Mouse (Mus musculus) limb, embryonic 11.5 days (tissue): Measurements from ENCODE around the gene Thumpd3. TPM values are rescaled to one million over a fixed set of nuclear protein-coding genes. Genes with fewer than 3 reads are reported as not detected.
A peak's percentile ranks its signal among the peaks of the same experiment; 100 is the strongest.

ENCODE experiments used
- ATAC-seq: fragments of 200-750 bp; cut with Nextera tagmentation; 2 replicates; pipeline ENCODE4 v1.8.0; 2017; ENCODE audit warnings: low read depth; ENCODE audit not compliant: insufficient number of reproducible peaks, low FRiP score, low TSS enrichment
- DNase-seq: peaks from one replicate; pipeline ENCODE4 v3.0.0-alpha.2; 2015; ENCODE audit warnings: low spot score
- H3K27ac ChIP-seq: fragments of 300-500 bp; sonication (generic); replicated peaks from 2 replicates; pipeline ENCODE4 v1.5.1; 2014; ENCODE audit warnings: low read depth, mild to moderate bottlenecking, low read length
- H3K27me3 ChIP-seq: fragments of 300-500 bp; sonication (generic); 2 replicates; pipeline ENCODE4 v1.6.1; 2014; ENCODE audit warnings: mild to moderate bottlenecking, low read length, mixed read lengths; ENCODE audit not compliant: control insufficient read depth, insufficient read depth
- H3K36me3 ChIP-seq: fragments of 300-500 bp; sonication (generic); 2 replicates; pipeline ENCODE4 v1.6.1; 2014; ENCODE audit warnings: mild to moderate bottlenecking, low read length, moderate library complexity, mixed read lengths; ENCODE audit not compliant: control insufficient read depth, insufficient read depth
- H3K4me1 ChIP-seq: fragments of 300-500 bp; sonication (generic); 2 replicates; pipeline ENCODE4 v1.6.1; 2014; ENCODE audit warnings: low read length, mixed read lengths; ENCODE audit not compliant: control insufficient read depth, insufficient read depth
- H3K4me2 ChIP-seq: fragments of 300-500 bp; sonication (generic); 2 replicates; pipeline ENCODE4 v1.6.1; 2014; ENCODE audit warnings: low read depth, mild to moderate bottlenecking, moderate library complexity; ENCODE audit not compliant: severe bottlenecking
- H3K4me3 ChIP-seq: fragments of 300-500 bp; sonication (generic); 2 replicates; pipeline ENCODE4 v1.5.1; 2014; ENCODE audit warnings: low read depth, low read length
- H3K9ac ChIP-seq: fragments of 300-500 bp; sonication (generic); 2 replicates; pipeline ENCODE4 v1.6.1; 2014; ENCODE audit warnings: mild to moderate bottlenecking, low read length
- H3K9me3 ChIP-seq: fragments of 300-500 bp; sonication (generic); 2 replicates; pipeline ENCODE4 v1.6.1; 2016; ENCODE audit warnings: low read length; ENCODE audit not compliant: control insufficient read depth
- WGBS: fragments of 180-500 bp; shearing (Covaris S2); extraction: QIAGEN DNeasy Blood & Tissue Kit; methylation state at CpG from one replicate; pipeline ENCODE4 v1.1.7; 2014; 5-methylcytosine and 5-hydroxymethylcytosine counted together
- polyA plus RNA-seq: library from polyadenylated mRNA; unstranded; fragments of >200 nt; fragmentation: Nextera tagmentation; extraction: Ambion mirVana; gene quantifications from 2 replicates; pipeline ENCODE4 v1.2.1, GENCODE M21; 2014

Thumpd3 gene
- 40.9 and 42.4 TPM in 2 replicates for polyA plus RNA-seq

DNA sequence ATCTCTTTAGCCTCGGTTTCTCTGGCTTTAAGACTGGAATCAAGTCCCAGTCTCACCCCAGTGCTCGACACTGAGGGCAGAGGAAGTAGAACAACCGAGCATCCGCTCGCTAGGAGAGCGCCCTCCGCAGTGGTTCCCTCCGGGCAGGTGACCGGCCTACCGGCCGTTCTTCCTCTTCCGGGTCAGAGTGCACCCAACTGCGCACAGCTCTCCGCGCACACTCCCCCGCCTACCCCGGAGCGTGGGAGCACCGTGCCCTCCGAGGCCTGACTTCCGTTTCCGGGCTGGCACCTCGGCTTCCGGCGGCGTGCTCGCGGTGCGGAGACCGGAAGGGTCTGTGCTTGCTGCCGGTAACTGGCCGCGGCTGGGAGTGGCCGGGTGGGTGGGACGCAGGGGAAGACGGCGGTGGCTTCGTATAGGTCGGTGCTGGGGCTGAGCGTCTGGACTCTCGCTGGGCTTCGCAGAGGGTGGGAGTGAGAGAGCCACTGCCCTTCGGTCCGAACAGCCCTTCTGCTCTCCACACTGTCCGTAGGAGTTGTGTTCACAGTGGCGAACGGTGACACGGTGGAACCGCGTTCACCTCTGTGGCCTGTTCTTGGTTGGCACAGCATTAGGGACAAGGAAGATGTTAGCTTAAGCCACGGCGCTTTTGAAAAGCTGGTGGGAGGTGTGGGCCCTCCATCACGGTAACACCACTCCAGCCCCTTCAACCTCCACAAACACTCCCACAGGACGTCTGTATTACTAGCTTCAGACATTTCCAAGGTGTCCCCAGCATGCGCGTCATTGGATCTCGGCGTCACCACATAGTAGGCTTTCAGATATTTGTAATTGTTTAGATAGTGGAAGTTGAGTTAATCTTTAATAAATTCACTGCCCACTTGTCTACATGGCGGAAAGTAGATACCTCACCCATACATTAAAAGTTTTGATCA is at the start of gene Thumpd3:
Gene Thumpd3, plus strand, starts transcription at position 185 of the 935 bp plus-strand sequence.
- Histone ChIP-seq H3K9me3 (no peaks in the 10 kb centered on the region), H3K4me1 (peaks cover 3% of the 10 kb centered on the region; the same call in 1 of the 2 replicates), H3K36me3 (0 out of 2 replicates have a peak, but pooled peaks cover 6% of the 10 kb centered on the region), H3K27me3 (no peaks in the 10 kb centered on the region), H3K4me3 (peak within 1 kb of the TSS; percentile 63), H3K27ac (peak within 1 kb of the TSS; percentile 75), H3K4me2 (peak within 1 kb of the TSS; percentile 88), H3K9ac (peak within 1 kb of the TSS; percentile 75)
- under 1% methylated on average over 59 of the region's 59 CpGs for WGBS
- ATAC-seq (peak; percentile 99), DNase-seq (peak; percentile 99)

DNA sequence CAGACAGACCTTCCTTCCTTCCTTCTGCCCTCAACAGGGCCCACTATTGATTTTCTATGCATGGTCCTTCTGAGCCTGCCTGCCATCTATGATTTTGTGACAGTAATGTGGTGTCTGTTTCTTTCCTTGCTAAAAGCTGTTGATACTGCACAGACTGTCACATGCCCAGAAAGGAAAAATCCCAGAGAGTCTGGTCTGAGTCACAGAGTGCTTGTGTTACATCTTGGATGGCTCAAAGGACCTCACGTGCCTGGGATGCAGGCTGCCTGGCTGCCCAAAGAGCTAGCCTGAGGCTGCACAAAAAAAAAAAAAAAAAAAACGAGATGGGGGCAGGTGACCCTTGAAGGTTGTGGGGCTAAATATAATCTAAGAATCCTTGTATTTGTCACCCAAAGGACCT is 46.8 kb upstream of the Thumpd3 start:
- Histone ChIP-seq H3K4me1 (no peaks in the 10 kb centered on the region), H3K36me3 (no peaks in the 10 kb centered on the region), H3K27me3 (no peaks in the 10 kb centered on the region), H3K9me3 (no peaks in the 10 kb centered on the region), H3K9ac (no peak overlapping the region), H3K4me3 (no peak overlapping the region), H3K4me2 (no peak overlapping the region), H3K27ac (no peak overlapping the region)
- WGBS = 31% methylated on average over 2 of the region's 2 CpGs
- ATAC-seq = no peak
- no peak for DNase-seq

DNA sequence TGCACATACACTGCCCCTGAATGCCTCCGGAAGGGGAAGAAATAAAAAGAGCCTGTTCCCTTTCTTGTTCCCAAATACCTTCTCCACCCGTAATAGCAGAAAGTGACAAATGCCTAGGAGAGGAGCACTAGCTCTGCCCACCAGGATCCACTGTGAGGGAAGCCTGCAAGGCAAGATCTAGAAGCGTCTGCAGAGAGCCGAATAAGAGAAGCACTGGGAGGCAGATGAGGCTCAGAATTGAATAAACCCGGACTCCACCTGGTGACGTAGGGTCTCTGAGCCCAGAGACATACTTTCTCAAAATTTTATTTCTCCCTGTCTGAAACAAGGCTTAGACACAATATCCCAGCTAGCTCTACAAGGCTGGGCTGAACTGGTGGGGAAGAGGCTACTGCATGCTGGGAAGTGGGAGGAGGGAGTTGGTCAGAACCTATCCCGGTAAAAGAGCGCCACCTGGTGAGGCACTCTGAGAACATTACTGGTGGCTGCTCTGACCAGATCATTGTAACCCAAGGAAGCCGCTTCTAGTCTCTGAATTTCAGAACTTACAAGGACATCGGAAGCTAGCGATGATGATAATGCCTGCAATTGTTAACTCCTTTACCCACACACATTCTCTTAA is 45.2 kb upstream of the Thumpd3 start:
- no peak overlapping the region for H3K9ac ChIP-seq
- ATAC-seq = peak; percentile 77
- H3K27ac ChIP-seq = no peak overlapping the region
- WGBS = 39% methylated on average over 11 of the region's 11 CpGs
- H3K27me3 ChIP-seq = no peaks in the 10 kb centered on the region
- H3K9me3 ChIP-seq = no peaks in the 10 kb centered on the region
- no peaks in the 10 kb centered on the region for H3K36me3 ChIP-seq
- H3K4me2 ChIP-seq = no peak overlapping the region
- peak; percentile 90 for DNase-seq
- no peaks in the 10 kb centered on the region for H3K4me1 ChIP-seq
- no peak overlapping the region for H3K4me3 ChIP-seq

DNA sequence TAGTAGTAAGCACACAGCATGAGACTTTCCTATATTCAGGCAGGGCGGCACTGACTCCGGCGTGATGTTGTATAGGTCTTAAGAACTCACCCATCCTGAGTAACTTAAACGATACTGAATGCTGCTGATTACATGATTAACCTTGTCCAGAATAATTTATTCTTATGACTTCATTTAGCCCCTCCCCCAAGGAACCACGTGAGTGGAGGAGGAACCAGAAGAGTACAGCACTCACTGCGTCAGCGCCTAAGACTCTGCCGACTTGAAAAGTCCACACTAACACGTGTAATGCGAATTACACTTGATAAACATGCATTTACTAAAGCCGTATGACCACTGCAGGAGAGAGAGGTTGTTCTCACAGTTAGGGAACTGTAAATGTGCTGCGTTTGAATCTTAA is 44.3 kb upstream of the Thumpd3 start:
- WGBS = 70% methylated on average over 12 of the region's 12 CpGs
- ATAC-seq = no peak
- Histone ChIP-seq H3K27me3 (no peaks in the 10 kb centered on the region), H3K4me1 (no peaks in the 10 kb centered on the region), H3K4me2 (no peak overlapping the region), H3K9ac (no peak overlapping the region), H3K9me3 (no peaks in the 10 kb centered on the region), H3K27ac (no peak overlapping the region), H3K36me3 (no peaks in the 10 kb centered on the region), H3K4me3 (no peak overlapping the region)
- DNase-seq = no peak

DNA sequence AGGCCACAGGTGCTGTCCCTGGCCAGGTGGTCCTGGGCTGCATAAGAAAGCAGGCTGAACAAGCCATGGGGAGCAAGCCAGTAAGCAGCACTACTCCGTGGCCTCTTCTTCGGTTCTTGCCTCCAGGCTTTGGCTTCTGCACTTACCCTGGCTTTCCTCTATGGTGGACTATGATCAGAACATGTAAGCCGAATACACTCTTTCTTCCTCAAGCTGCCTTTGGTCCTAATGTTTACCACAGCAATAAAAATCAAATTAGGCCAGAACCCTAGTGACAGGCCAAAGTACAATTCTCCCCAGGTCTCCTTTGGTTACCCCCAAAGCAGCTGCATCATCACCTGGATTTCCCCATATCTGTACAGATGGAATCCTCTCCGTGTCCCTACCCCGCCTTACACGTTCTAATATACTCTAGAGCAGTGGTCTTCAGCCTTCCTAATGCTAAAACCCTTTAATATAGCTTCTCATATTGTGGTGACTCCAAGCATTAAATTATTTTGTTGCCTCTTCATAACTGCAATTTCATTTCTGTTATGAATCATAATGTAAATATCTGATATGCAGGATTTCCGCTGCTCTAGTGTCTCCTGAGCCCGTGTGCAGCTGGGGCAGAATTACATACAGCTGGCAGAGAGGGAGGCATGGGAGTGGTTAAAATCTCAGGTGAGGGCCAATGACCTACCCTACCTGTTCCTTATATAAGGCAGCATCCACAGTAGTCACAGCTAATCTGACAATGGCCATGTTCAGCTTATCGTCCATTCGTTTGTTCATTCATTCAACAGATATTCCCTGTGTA is 42.5 kb upstream of the Thumpd3 start:
- Histone ChIP-seq H3K4me3 (no peak overlapping the region), H3K27ac (no peak overlapping the region), H3K9ac (no peak overlapping the region), H3K4me1 (no peaks in the 10 kb centered on the region), H3K36me3 (no peaks in the 10 kb centered on the region), H3K4me2 (no peak overlapping the region), H3K27me3 (no peaks in the 10 kb centered on the region), H3K9me3 (no peaks in the 10 kb centered on the region)
- DNase-seq (no peak), ATAC-seq (no peak)
- WGBS = 88% methylated on average over 10 of the region's 10 CpGs

DNA sequence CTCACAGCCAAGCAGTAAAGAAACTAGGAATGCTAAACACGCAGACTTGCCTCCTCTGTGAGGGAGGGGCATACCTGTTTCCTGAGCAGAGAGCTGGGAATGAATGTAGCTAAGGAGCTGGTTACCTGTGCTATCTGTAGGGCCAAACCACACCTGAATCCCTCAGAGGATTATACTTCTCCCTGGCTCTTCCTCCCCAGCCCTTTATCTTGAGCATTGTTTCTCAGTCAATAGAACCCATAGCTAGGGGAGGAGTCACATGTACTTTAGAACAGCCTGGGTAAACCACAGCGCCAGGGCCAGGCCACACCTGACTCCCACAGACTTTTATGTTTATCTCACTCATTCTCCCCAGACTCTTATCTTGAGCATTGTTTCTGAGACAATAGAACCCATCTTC is 39.2 kb upstream of the Thumpd3 start:
- 73% methylated on average over 2 of the region's 2 CpGs for WGBS
- Histone ChIP-seq H3K9me3 (no peaks in the 10 kb centered on the region), H3K4me1 (no peaks in the 10 kb centered on the region), H3K36me3 (no peaks in the 10 kb centered on the region), H3K4me3 (no peak overlapping the region), H3K27me3 (no peaks in the 10 kb centered on the region), H3K9ac (no peak overlapping the region), H3K4me2 (no peak overlapping the region), H3K27ac (no peak overlapping the region)
- no peak for DNase-seq
- no peak for ATAC-seq

DNA sequence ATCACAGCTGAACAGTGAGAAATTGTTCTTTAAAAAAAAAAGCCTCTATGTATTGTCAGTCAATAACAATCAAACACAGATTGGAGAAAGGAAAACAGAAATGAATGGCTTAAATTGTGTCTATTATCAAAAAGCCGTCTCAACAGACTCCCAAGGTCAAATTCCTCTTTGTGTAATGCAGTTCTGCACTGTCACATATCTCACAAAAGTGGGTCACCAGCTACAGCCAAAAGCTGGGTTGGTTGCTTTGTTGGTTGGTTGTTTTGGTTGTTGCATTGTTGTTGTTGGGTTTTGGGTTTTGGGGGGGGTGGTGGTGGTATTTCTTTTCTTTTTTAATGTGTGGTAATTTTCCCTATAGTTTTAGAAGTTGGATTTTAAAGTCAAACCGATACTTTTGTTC is 34.1 kb upstream of the Thumpd3 start:
- H3K27ac ChIP-seq = no peak overlapping the region
- WGBS = 90% methylated on average over 2 of the region's 2 CpGs

DNA sequence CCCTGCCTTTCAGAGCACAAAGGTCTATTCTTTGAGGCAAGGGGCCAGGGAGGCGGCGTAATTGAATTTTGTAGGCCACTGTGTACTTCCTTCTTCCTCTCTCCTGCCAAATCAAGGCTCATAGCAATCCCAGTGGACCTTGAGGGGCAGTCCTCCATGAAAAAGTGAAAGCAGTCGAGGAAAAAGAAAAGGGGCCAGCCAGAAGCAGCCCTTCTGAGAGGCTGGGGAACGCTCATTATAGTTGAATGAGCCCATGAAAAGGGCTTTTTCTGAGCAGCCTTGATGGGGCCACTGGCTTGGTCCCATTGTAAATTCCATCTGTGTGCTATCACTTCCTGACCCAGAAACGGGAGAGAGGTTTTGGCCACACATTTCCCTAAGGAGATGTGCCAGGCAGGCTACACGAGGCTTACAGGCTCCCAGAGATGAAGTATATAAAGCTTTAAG is 33.5 kb upstream of the Thumpd3 start:
- 50% methylated on average over 6 of the region's 6 CpGs for WGBS

More for the DNA sequence above, 34.1 kb upstream of the Thumpd3 start:
- no peak overlapping the region for H3K4me2 ChIP-seq
- no peak for ATAC-seq
- no peaks in the 10 kb centered on the region for H3K9me3 ChIP-seq
- no peaks in the 10 kb centered on the region for H3K36me3 ChIP-seq
- H3K4me3 ChIP-seq = no peak overlapping the region
- DNase-seq = no peak
- no peaks in the 10 kb centered on the region; the same call in 1 of the 2 replicates for H3K4me1 ChIP-seq
- no peaks in the 10 kb centered on the region for H3K27me3 ChIP-seq
- no peak overlapping the region for H3K9ac ChIP-seq

More for the DNA sequence above, 33.5 kb upstream of the Thumpd3 start:
- Histone ChIP-seq H3K4me2 (no peak overlapping the region), H3K36me3 (no peaks in the 10 kb centered on the region), H3K27ac (peak overlapping the region; percentile 81), H3K9me3 (no peaks in the 10 kb centered on the region), H3K9ac (no peak overlapping the region), H3K27me3 (no peaks in the 10 kb centered on the region), H3K4me3 (no peak overlapping the region), H3K4me1 (no peaks in the 10 kb centered on the region; the same call in 1 of the 2 replicates)
- no peak for DNase-seq
- peak; percentile 58 for ATAC-seq
